Mouse (Mus musculus) mouse embryonic stem cell (cell line): ENCODE measurements around the gene Idnk.

ENCODE experiments used
- in situ Hi-C, 2 experiments: fragments of 300-500 bp; cut with MboI; formaldehyde crosslinking; loops; 1 replicate in 1 of 2; 3 replicates in 1 of 2; pipeline ENCODE4 v1.14.3; 2019 to 2020; ENCODE audit warnings: low sequenced_read_pairs in 2 of 2, low pct_unique_long_range_greater_than_20kb in 1 of 2, mixed read lengths in 1 of 2; ENCODE audit not compliant: unreplicated experiment in 1 of 2

Gene Idnk

GRCm38 (mm10) chr13:58157447-58158098 lies at the start of gene Idnk:
Gene Idnk (plus strand): TSS chr13:58157649.
- in situ Hi-C loops = loop anchor here (10.0 to 25.0 kb wide), 2 partner anchors 397 to 405 kb away; no protein-coding TSS in a partner anchor

GRCm38 (mm10) chr13:58111306-58111705 lies 46.1 kb upstream of the Idnk start:
- in situ Hi-C loops = loop anchor here in 1 of 2 experiments (10.0 kb wide), 1 partner anchor 97 kb away; no protein-coding TSS in a partner anchor

- in situ Hi-C loops = loop anchor here in 1 of 2 experiments (10.0 kb wide), 1 partner anchor 97 kb away; no protein-coding TSS in a partner anchor
These were observed 45.3 kb upstream of the Idnk start for GRCm38 (mm10) chr13:58112191-58112590.

- in situ Hi-C loops = loop anchor here in 1 of 2 experiments (10.0 kb wide), 1 partner anchor 98 kb away; no protein-coding TSS in a partner anchor
These were observed 44.8 kb upstream of the Idnk start for GRCm38 (mm10) chr13:58112601-58113041.

- in situ Hi-C loops = loop anchor here in 1 of 2 experiments (10.0 kb wide), 1 partner anchor 98 kb away; no protein-coding TSS in a partner anchor
These were observed 44.2 kb upstream of the Idnk start, which contains the start of gene Klhl3 for GRCm38 (mm10) chr13:58113061-58113900. Gene Klhl3 (minus strand): TSS chr13:58113592.

- in situ Hi-C loops = loop anchor here in 1 of 2 experiments (10.0 kb wide), 1 partner anchor 100 kb away; no protein-coding TSS in a partner anchor
These were observed 42.2 kb upstream of the Idnk start for GRCm38 (mm10) chr13:58115227-58115626.

GRCm38 (mm10) chr13:58116801-58117200 lies 40.6 kb upstream of the Idnk start:
- in situ Hi-C loops = loop anchor here in 1 of 2 experiments (10.0 kb wide), 1 partner anchor 102 kb away; no protein-coding TSS in a partner anchor

- in situ Hi-C loops = loop anchor here in 1 of 2 experiments (10.0 kb wide), 1 partner anchor 103 kb away; no protein-coding TSS in a partner anchor
These were observed 40.0 kb upstream of the Idnk start for GRCm38 (mm10) chr13:58117318-58118017.

- in situ Hi-C loops = no loop called here
These were observed 34.6 kb upstream of the Idnk start for GRCm38 (mm10) chr13:58122786-58123297.

- in situ Hi-C loops = no loop called here
These were observed 34.1 kb upstream of the Idnk start for GRCm38 (mm10) chr13:58123381-58123780.

GRCm38 (mm10) chr13:58124278-58124677 lies 33.2 kb upstream of the Idnk start:
- in situ Hi-C loops = no loop called here

GRCm38 (mm10) chr13:58124989-58125388 lies 32.5 kb upstream of the Idnk start:
- in situ Hi-C loops = no loop called here

GRCm38 (mm10) chr13:58126126-58126525 lies 31.3 kb upstream of the Idnk start:
- in situ Hi-C loops = no loop called here

GRCm38 (mm10) chr13:58126862-58127765 lies 30.3 kb upstream of the Idnk start:
- in situ Hi-C loops = no loop called here

GRCm38 (mm10) chr13:58127766-58128361 lies 29.6 kb upstream of the Idnk start:
- in situ Hi-C loops = no loop called here

- in situ Hi-C loops = no loop called here
These were observed 29.1 kb upstream of the Idnk start, which contains the start of gene Hnrnpa0 for GRCm38 (mm10) chr13:58128396-58128767. Gene Hnrnpa0 (minus strand): TSS chr13:58128556.
